Comparison of ENCODE assay signal across 8 mouse cellular contexts in genomic region chr4:4792141-4792991, GRCm38 (mm10). TPM values are rescaled to one million over a fixed set of nuclear protein-coding genes. Genes with fewer than 3 reads are reported as not detected.
DNase-seq lines count a peak whose midpoint lies in the region; ATAC-seq lines count a peak whose summit lies in the region.

No protein-coding gene starts in this region.

- peak; percentile 76 for ATAC-seq in forebrain, embryonic 11.5 days (replicated peaks; ENCODE audit: low FRiP score)

- WGBS in forebrain, embryonic 11.5 days, result 2% methylated on average over 61 of the region's 61 CpGs
- 1% methylated on average over 60 of the region's 61 CpGs for WGBS in hindbrain, embryonic 10.5 days

- H3K9me3 ChIP-seq in forebrain, embryonic 11.5 days (ENCODE audit: control insufficient read depth, low read length), result no peaks in the 10 kb centered on the region
- H3K9me3 ChIP-seq in hindbrain, embryonic 10.5 days, result peaks cover 12% of the 10 kb centered on the region

- peak overlapping the region; percentile 99 for H3K4me3 ChIP-seq in brown adipose tissue, adult 24 weeks (ENCODE audit: insufficient read depth, low read depth, low read length)
- peak overlapping the region; percentile 93 for H3K4me3 ChIP-seq in forebrain, embryonic 11.5 days (ENCODE audit: low read depth, low read length)
- H3K4me3 ChIP-seq in hindbrain, embryonic 10.5 days, result peak overlapping the region; percentile 93

- H3K4me1 ChIP-seq in brown adipose tissue, adult 24 weeks (ENCODE audit: control insufficient read depth, insufficient read depth, insufficient read length, low read length), result peaks cover 7% of the 10 kb centered on the region; the same call in 1 of the 2 replicates
- no peaks in the 10 kb centered on the region for H3K4me1 ChIP-seq in forebrain, embryonic 11.5 days (replicated peaks; ENCODE audit: control insufficient read depth, insufficient read depth, low read length)
- H3K4me1 ChIP-seq in hindbrain, embryonic 10.5 days (replicated peaks), result peaks cover 18% of the 10 kb centered on the region

- peak overlapping the region; percentile 94 for H3K9ac ChIP-seq in forebrain, embryonic 11.5 days (ENCODE audit: low read length)

- no peaks in the 10 kb centered on the region; the same call in 1 of the 2 replicates for H3K36me3 ChIP-seq in forebrain, embryonic 11.5 days (ENCODE audit: control insufficient read depth, insufficient read depth, low read length)
- H3K36me3 ChIP-seq in hindbrain, embryonic 10.5 days, result peaks cover 30% of the 10 kb centered on the region

- no peaks in the 10 kb centered on the region for H3K27me3 ChIP-seq in forebrain, embryonic 11.5 days (ENCODE audit: control insufficient read depth, insufficient read depth, low read length)
- no peaks in the 10 kb centered on the region for H3K27me3 ChIP-seq in hindbrain, embryonic 10.5 days (ENCODE audit: insufficient read depth, poor library complexity, severe bottlenecking)

- peak overlapping the region; percentile 51 for H3K4me2 ChIP-seq in forebrain, embryonic 11.5 days (ENCODE audit: low read depth, low read length, severe bottlenecking)

- peak overlapping the region; percentile 56 for H3K27ac ChIP-seq in brown adipose tissue, adult 24 weeks (replicated peaks; ENCODE audit: low read depth, low read length)
- peak overlapping the region; percentile 62 for H3K27ac ChIP-seq in forebrain, embryonic 11.5 days (ENCODE audit: low read depth, low read length)
- peak overlapping the region; percentile 97 for H3K27ac ChIP-seq in hindbrain, embryonic 10.5 days

- DNase-seq in MEL-GATA-1-ER (ENCODE audit: extremely low read depth, low read depth), result peak; percentile 24
- peak; percentile 73 for DNase-seq in forebrain, embryonic 11.5 days (ENCODE audit: low spot score)
- peak; percentile 65 for DNase-seq in hindbrain, embryonic 10.5 days (ENCODE audit: low spot score)
- peak; percentile 34 to 50 for DNase-seq in layer of hippocampus, postnatal 14 days (ENCODE audit: low spot score in 2 of 2)
- DNase-seq in lung, postnatal 25 days (ENCODE audit: low spot score), result peak; percentile 35
- peak; percentile 66 for DNase-seq in retina, postnatal 1 day
- DNase-seq in urinary bladder, postnatal 4 days (ENCODE audit: low spot score in 2 of 2), result peak; percentile 35 to 60

RNA-seq across cellular contexts. Expression of gene Impad1, which starts 0.8 kb away (rescaled TPM):
- polyA plus RNA-seq in brown adipose tissue, adult 24 weeks (2012; ENCODE audit: insufficient read depth, insufficient read length, missing spikeins), result 25.4 and 29.7 TPM in 2 replicates
- 49.1 and 55.7 TPM in 2 replicates for polyA plus RNA-seq in forebrain, embryonic 11.5 days (2014; fragmentation: Nextera tagmentation; extraction: Ambion mirVana)
- polyA plus RNA-seq in hindbrain, embryonic 10.5 days (2016; fragmentation: Nextera tagmentation; extraction: Ambion mirVana), result 27.1 and 31.7 TPM in 2 replicates
- 10 to 100 TPM; 72.6 to 72.8 TPM for total RNA-seq in layer of hippocampus, postnatal 14 days (2021)

Comparison
In these comparisons a context has a peak if more than half of its experiments do, and no peak if none do; other contexts are left out.
1. Peak in every context shown above with its lines: DNase-seq, ATAC-seq, H3K4me3 ChIP-seq and H3K27ac ChIP-seq.